Mouse (Mus musculus) embryonic facial prominence, embryonic 10.5 days (tissue): Measurements from ENCODE around the gene Tex30. TPM values are rescaled to one million over a fixed set of nuclear protein-coding genes. Genes with fewer than 3 reads are reported as not detected.

ENCODE experiments used
- DNase-seq: peaks from one replicate; pipeline ENCODE4 v3.0.0-alpha.2; 2017; ENCODE audit warnings: low spot score
- H3K27ac ChIP-seq: fragments of 300-500 bp; sonication (generic); replicated peaks from 2 replicates; pipeline ENCODE4 v1.5.1; 2016; ENCODE audit warnings: mild to moderate bottlenecking
- H3K27me3 ChIP-seq: fragments of 300-500 bp; sonication (generic); replicated peaks from 2 replicates; pipeline ENCODE4 v1.6.1; 2016; ENCODE audit warnings: low read depth, mild to moderate bottlenecking; ENCODE audit not compliant: poor library complexity, severe bottlenecking
- H3K36me3 ChIP-seq: fragments of 300-500 bp; sonication (generic); replicated peaks from 2 replicates; pipeline ENCODE4 v1.6.1; 2016; ENCODE audit warnings: mild to moderate bottlenecking, moderate library complexity
- H3K4me1 ChIP-seq: fragments of 300-500 bp; sonication (generic); 2 replicates; pipeline ENCODE4 v1.6.1; 2016
- H3K4me3 ChIP-seq: fragments of 300-500 bp; sonication (generic); 2 replicates; pipeline ENCODE4 v1.5.1; 2016; ENCODE audit warnings: mild to moderate bottlenecking, moderate library complexity
- H3K9me3 ChIP-seq: fragments of 300-500 bp; sonication (generic); 2 replicates; pipeline ENCODE4 v1.6.1; 2016; ENCODE audit warnings: mild to moderate bottlenecking
- WGBS: fragments of 180-500 bp; shearing (Covaris S2); methylation state at CpG from one replicate; pipeline ENCODE4 v1.1.7; 2016; 5-methylcytosine and 5-hydroxymethylcytosine counted together
- polyA plus RNA-seq: library from polyadenylated mRNA; unstranded; fragments of >200 nt; fragmentation: Nextera tagmentation; extraction: Ambion mirVana; gene quantifications from 2 replicates; pipeline ENCODE4 v1.2.1, GENCODE M21; 2016

The Tex30 gene
- polyA plus RNA-seq: 106 and 112 TPM in 2 replicates

- Histone ChIP-seq H3K36me3 (peaks cover 43% of the 10 kb centered on the region), H3K9me3 (no peaks in the 10 kb centered on the region), H3K27me3 (no peaks in the 10 kb centered on the region), H3K4me3 (peak within 1 kb of the TSS; percentile 78), H3K4me1 (peaks cover 13% of the 10 kb centered on the region), H3K27ac (peak within 1 kb of the TSS; percentile 93)
- WGBS: under 1% methylated on average over 55 of the region's 55 CpGs
- DNase-seq: peak; percentile 97
Observed at GRCm38 (mm10) chr1:44102259-44102717, at the start of gene Tex30. Gene Tex30, minus strand, starts transcription at chr1:44102441.

- no peaks in the 10 kb centered on the region for H3K27me3 ChIP-seq
- peaks cover 11% of the 10 kb centered on the region for H3K4me1 ChIP-seq
- peak overlapping the region; percentile 75 for H3K4me3 ChIP-seq
- peak overlapping the region; percentile 93 for H3K27ac ChIP-seq
- peaks cover 15% of the 10 kb centered on the region for H3K36me3 ChIP-seq
- no peak for DNase-seq
- 52% methylated on average over 6 of the region's 6 CpGs for WGBS
- H3K9me3 ChIP-seq: no peaks in the 10 kb centered on the region
Observed at GRCm38 (mm10) chr1:44148706-44149105, 46.5 kb upstream of the Tex30 start.

DNA sequence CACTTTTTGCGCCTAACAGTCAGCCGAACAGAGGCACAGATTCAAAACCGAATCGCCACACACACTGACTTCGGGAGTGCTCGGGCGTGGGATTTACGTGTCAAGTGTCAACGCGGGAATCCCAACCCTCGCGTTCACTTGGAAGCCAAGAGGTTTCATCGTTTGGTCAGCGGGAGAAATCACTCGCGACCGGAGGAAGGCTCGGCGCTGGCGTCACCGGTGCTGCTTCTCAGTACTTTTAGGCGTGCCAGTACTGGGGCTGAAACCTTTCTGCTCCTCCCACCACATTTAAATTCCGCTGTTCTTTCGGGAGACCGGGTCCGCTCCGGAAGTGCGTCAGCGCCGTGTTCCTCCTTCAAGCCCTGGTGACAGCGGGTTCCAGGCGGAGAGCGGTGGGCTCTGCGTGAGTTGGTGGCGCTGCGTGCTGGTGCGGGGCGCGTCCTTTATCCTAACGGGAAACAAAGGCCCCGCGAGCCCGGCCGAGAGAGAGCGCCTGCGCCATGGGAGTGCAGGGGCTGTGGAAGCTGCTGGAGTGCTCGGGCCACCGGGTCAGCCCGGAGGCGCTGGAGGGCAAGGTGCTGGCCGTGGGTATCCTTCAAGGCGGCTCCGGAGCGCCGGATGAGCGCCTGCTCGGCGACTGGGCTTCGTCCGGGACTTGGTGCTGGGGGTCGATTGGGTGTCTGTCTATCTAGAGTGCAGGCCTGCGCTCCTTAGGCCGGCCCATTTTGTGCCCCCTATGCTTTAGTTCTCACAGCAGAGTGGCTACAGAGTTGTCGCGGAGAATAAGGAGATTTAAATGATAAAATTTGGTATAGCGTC, 45.5 kb upstream of the Tex30 start, which contains the start of gene Ercc5:
Ercc5 (plus strand) TSS at position 182 of the 819 bp plus-strand sequence.
- peak; percentile 94 for DNase-seq
- no peaks in the 10 kb centered on the region for H3K9me3 ChIP-seq
- H3K4me3 ChIP-seq: peak within 1 kb of the TSS; percentile 75
- no peaks in the 10 kb centered on the region for H3K27me3 ChIP-seq
- H3K36me3 ChIP-seq: peaks cover 24% of the 10 kb centered on the region
- peak within 1 kb of the TSS; percentile 93 for H3K27ac ChIP-seq
- under 1% methylated on average over 66 of the region's 66 CpGs for WGBS
- peaks cover 11% of the 10 kb centered on the region for H3K4me1 ChIP-seq

- no peak for DNase-seq
- H3K27ac ChIP-seq: no peak overlapping the region
- 0 out of 2 replicates have a peak, but pooled peaks cover 3% of the 10 kb centered on the region for H3K4me1 ChIP-seq
- H3K4me3 ChIP-seq: no peak overlapping the region
- H3K36me3 ChIP-seq: peaks cover 58% of the 10 kb centered on the region
- no peaks in the 10 kb centered on the region for H3K27me3 ChIP-seq
- WGBS: 91% methylated on average over 5 of the region's 5 CpGs
- H3K9me3 ChIP-seq: no peaks in the 10 kb centered on the region
Observed at GRCm38 (mm10) chr1:44142747-44143146, 40.5 kb upstream of the Tex30 start.

- 86% methylated on average over 4 of the region's 4 CpGs for WGBS
Observed at GRCm38 (mm10) chr1:44140232-44140631, 38.0 kb upstream of the Tex30 start.

DNA sequence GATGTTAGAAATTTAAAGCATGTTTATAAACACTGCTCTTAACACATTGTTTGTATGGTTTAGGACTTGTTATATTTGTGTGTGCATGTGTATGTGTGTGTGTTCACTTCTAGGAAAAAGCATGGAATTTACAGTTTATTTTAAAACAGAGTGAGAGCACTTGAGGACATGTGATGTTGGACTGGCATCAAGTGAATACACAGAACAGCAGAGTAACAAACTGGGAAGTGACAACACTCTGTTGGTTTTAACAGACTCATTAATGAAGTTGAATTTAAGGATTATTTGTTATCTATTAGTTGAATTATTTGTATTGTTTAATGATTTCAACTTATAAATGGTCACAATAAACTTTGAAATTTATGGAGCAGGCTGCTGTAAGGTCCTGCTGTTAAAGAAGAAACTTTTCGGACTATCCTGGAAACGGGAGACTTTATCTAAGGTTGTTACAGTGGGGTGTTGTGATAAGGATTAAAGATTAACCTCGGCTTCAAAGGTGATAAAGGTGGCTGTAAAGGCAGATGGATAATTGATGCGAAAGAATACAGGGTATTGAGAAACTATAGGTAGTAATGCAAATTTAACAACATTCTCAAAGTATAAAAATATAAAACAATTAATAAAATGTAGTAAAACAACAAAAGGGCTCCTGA, 27.8 kb upstream of the Tex30 start:
- peaks cover 79% of the 10 kb centered on the region for H3K36me3 ChIP-seq

More at GRCm38 (mm10) chr1:44140232-44140631, 38.0 kb upstream of the Tex30 start:
- Histone ChIP-seq H3K27me3 (no peaks in the 10 kb centered on the region), H3K36me3 (peaks cover 68% of the 10 kb centered on the region), H3K27ac (no peak overlapping the region), H3K9me3 (no peaks in the 10 kb centered on the region), H3K4me1 (no peaks in the 10 kb centered on the region), H3K4me3 (no peak overlapping the region)
- DNase-seq: no peak

DNA sequence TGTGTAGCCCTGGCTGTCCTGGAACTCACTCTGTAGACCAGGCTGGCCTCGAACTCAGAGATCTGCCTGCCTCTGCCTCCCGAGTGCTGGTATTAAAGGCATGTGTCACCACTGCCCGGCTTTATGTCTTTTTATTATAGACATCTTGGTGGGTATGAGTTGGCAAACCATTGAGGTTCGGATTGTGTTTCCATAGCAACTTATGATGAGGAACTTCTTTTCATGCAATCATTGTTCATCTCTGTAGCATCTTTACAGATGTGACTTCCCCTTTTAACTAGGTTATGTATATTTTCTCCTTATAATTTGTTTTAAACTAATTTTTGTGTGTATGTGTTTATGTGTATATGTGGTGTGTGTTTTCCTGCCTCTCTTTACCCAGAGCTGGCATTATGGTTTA, 23.3 kb upstream of the Tex30 start:
- WGBS: 92% methylated on average over 4 of the region's 4 CpGs

More for the DNA sequence above, 27.8 kb upstream of the Tex30 start:
- WGBS: 90% methylated on average over 4 of the region's 4 CpGs
- H3K27me3 ChIP-seq: no peaks in the 10 kb centered on the region
- DNase-seq: no peak
- H3K4me3 ChIP-seq: no peak overlapping the region
- no peaks in the 10 kb centered on the region for H3K9me3 ChIP-seq
- no peak overlapping the region for H3K27ac ChIP-seq
- H3K4me1 ChIP-seq: no peaks in the 10 kb centered on the region

DNA sequence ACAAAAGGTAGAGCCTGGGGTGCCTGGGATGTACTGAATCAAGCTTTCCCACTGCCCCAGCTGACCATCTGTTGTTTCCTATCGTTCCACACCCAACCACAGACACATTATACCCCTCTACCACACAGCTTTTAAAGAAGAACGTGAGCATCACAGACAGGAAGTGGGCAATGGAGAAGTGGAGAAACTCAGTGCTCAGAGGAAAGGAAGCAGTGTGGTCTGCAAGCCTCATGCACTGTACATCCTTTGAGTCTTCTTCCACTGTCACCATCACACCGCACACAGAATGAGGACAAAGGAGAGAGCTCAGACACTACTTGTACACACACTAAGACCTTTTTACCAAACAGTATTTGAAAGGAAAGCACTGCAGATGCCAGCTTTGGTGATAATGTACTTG, 20.0 kb upstream of the Tex30 start:
- Histone ChIP-seq H3K4me1 (peaks cover 21% of the 10 kb centered on the region), H3K27me3 (no peaks in the 10 kb centered on the region), H3K36me3 (peaks cover 47% of the 10 kb centered on the region), H3K9me3 (no peaks in the 10 kb centered on the region), H3K27ac (no peak overlapping the region), H3K4me3 (no peak overlapping the region)
- 85% methylated on average over 3 of the region's 3 CpGs for WGBS
- no peak for DNase-seq

More for the DNA sequence above, 23.3 kb upstream of the Tex30 start:
- Histone ChIP-seq H3K27ac (no peak overlapping the region), H3K36me3 (peaks cover 79% of the 10 kb centered on the region), H3K9me3 (no peaks in the 10 kb centered on the region), H3K4me3 (no peak overlapping the region), H3K4me1 (peaks cover 7% of the 10 kb centered on the region), H3K27me3 (no peaks in the 10 kb centered on the region)
- no peak for DNase-seq

GRCm38 (mm10) chr1:44120074-44120406, 17.8 kb upstream of the Tex30 start:
- peaks cover 21% of the 10 kb centered on the region for H3K4me1 ChIP-seq
- peak overlapping the region; percentile 95 for H3K27ac ChIP-seq
- H3K9me3 ChIP-seq: no peaks in the 10 kb centered on the region
- WGBS: 3% methylated on average over 6 of the region's 6 CpGs
- DNase-seq: no peak
- peaks cover 43% of the 10 kb centered on the region for H3K36me3 ChIP-seq
- peak overlapping the region; percentile 78 for H3K4me3 ChIP-seq
- H3K27me3 ChIP-seq: no peaks in the 10 kb centered on the region

- H3K36me3 ChIP-seq: peaks cover 43% of the 10 kb centered on the region
- WGBS: under 1% methylated on average over 43 of the region's 43 CpGs
- no peaks in the 10 kb centered on the region for H3K27me3 ChIP-seq
- H3K4me3 ChIP-seq: peak overlapping the region; percentile 78
- peak; percentile 89 for DNase-seq
- H3K27ac ChIP-seq: peak overlapping the region; percentile 95
- H3K9me3 ChIP-seq: no peaks in the 10 kb centered on the region
- H3K4me1 ChIP-seq: peaks cover 21% of the 10 kb centered on the region
Observed at GRCm38 (mm10) chr1:44119201-44120073, 17.2 kb upstream of the Tex30 start.

- Histone ChIP-seq H3K9me3 (no peaks in the 10 kb centered on the region), H3K27me3 (no peaks in the 10 kb centered on the region), H3K36me3 (peaks cover 43% of the 10 kb centered on the region), H3K4me1 (peaks cover 21% of the 10 kb centered on the region), H3K4me3 (peak within 1 kb of the TSS; percentile 78), H3K27ac (peak within 1 kb of the TSS; percentile 95)
- peak; percentile 93 for DNase-seq
- WGBS: under 1% methylated on average over 39 of the region's 39 CpGs
Observed at GRCm38 (mm10) chr1:44118239-44119054, 16.2 kb upstream of the Tex30 start, which contains the start of the genes Kdelc1 and Bivm. Gene Kdelc1, minus strand, starts transcription at chr1:44118808. Gene Bivm, plus strand, starts transcription at chr1:44118957.
